Mouse (Mus musculus) brain, embryonic 14.5 days (tissue): ENCODE data around the gene Ube2f. TPM values are rescaled to one million over a fixed set of nuclear protein-coding genes. Genes with fewer than 3 reads are reported as not detected.

Experiments
- DNase-seq: peaks from one replicate; pipeline ENCODE4 v3.0.0-alpha.2; 2011; ENCODE audit warnings: low read depth
- CTCF ChIP-seq: fragments of 200-500 bp; IDR thresholded peaks from 2 replicates; pipeline ENCODE4 v1.5.1; 2012; ENCODE audit warnings: inconsistent platforms, mild to moderate bottlenecking, moderate library complexity, borderline replicate concordance; ENCODE audit not compliant: insufficient read depth, insufficient read length; ENCODE audit errors: extremely low read depth
- POLR2A ChIP-seq: fragments of 200-500 bp; IDR thresholded peaks from 2 replicates; pipeline ENCODE4 v1.6.1; 2012; ENCODE audit warnings: mild to moderate bottlenecking, inconsistent platforms, borderline replicate concordance; ENCODE audit not compliant: poor library complexity, insufficient read depth, insufficient read length, severe bottlenecking; ENCODE audit errors: extremely low read depth
- polyA plus RNA-seq: library from polyadenylated mRNA; depleted of rRNA; stranded (reverse); fragments of >200 nt; gene quantifications from 2 replicates; pipeline ENCODE4 v1.2.3, GENCODE M21; 2012

Ube2f gene
- polyA plus RNA-seq, 1 experiment: 45.8 TPM

DNA sequence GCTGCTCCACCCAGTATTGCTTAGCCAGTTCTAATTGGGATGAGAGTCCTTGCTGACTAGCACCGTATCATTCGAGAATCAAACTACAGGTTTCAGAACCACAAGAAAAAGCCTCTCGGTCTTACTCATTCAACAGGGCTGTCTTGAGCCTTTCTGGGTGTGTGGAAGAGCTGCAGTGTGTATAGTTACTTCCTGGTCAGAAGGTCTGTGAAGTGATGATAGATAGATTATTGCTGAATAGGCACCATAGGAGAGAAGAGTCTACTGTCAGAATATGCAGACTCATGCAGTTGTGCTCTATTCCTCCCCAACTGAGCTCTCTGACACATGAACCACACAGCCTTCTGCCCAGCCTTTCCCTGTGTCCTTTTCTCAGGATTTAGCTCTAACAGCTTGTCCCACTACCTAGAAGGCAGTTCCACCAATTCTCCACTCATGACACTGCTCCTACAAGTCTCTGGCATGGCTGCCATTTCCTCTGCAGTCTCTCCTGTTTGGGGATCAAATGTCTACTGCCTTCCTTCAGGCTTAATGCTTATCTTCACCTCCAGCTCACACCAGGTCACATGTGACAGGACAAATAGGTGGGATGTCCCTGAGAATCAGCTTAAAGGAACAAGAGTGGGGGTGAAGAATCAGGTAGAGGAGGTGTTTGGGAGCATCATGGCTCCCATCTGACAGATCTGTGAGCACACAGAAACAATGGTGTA lies 28.5 kb downstream of the Ube2f start:
- no peak for DNase-seq
- TF ChIP-seq POLR2A (no peak), CTCF (no peak)

- TF ChIP-seq POLR2A: no peak
- no peak for TF ChIP-seq CTCF
- DNase-seq: no peak
These were observed 29.0 kb downstream of the Ube2f start for GRCm38 (mm10) chr1:91279126-91279525.

GRCm38 (mm10) chr1:91282582-91282981 lies 32.5 kb downstream of the Ube2f start:
- no peak for DNase-seq
- TF ChIP-seq POLR2A (no peak), CTCF (no peak)

- TF ChIP-seq POLR2A (no peak), CTCF (no peak)
- no peak for DNase-seq
These were observed 39.3 kb downstream of the Ube2f start for GRCm38 (mm10) chr1:91289375-91289774.

DNA sequence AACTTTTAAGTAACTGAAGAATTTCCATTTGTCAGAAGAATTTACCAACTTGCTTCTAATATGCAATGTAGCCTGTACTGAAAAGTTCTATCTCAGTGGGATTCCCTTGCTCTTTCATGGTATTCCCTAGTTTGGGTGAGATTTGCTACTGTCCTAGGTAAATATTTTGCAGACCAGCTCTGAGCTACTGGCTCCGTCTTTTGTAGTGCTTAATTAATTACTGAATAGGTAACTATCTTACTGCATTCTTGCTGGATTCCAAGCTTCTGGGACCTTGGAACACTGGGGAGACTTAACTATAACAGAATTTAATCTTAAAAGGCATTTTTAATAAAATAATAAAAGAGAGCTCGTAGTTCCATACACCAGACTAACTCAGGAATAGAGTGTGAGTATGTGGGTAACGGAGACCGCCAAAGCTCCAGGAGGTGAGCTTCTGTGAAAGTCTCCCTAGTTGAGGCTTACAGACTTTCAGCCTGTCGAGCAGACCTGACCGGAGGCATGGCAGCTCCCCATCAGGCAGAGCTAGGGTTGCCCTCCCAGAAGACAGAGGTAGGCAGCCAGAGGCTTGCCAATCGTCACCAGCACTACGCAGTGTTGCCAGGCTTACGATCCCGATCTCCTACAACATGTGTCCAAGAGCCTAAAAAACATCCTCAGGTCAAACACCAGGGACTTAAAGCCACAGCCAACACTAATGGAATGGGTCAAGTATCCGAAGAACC lies 42.2 kb downstream of the Ube2f start:
- DNase-seq: no peak
- TF ChIP-seq CTCF (no peak), POLR2A (no peak)

GRCm38 (mm10) chr1:91295544-91295943 lies 45.4 kb downstream of the Ube2f start:
- no peak for TF ChIP-seq CTCF
- TF ChIP-seq POLR2A: no peak
- DNase-seq: no peak

DNA sequence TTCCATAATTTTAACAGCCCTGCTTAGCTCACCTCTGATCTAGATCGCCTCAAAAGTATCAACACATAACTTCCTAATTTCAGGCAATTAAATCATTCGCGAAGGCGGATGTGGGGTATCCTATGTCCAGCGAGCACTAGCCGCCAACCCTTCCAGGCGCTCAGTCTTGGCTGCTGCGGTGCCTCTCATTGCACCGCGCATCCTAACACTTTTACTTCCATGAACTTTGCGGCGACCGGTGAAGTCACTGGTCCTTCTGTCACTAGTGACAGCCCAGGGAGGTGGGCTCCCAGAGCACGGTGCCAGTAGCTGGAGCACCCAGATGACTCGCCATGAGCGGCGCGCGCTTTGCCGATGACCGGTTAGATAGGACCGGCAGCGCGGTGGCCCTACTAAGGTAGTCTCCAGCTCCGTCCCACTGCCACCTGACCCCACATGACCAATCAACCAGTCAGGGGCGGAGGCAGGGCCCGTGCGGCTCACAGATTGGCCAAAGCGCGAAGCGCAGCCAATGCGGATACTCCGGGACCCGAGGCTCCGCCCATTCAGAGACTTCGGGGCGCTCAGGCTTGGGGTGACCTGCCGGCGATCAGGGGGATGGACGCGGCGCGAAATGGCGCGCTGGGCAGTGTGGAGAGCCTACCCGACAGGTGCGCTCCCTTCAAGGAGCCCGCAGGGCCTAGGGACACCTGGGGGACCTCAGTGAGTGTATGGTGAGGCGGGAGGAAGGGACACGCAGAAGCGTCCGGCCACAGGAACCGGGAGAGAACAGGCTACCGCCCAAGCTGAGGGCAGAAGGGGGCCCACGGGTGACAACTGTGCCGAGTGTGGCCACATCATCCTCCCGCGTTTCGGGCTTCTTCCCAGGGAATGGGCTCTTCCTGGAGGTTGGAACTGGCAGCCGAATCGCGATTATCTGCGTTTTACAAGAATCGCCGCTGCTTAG lies 48.0 kb downstream of the Ube2f start, which contains the start of gene Scly:
Gene Scly (plus strand): TSS at position 540 of the 946 bp plus-strand sequence.
- TF ChIP-seq POLR2A: peak; percentile 27; the same call in 1 of the 2 replicates
- TF ChIP-seq CTCF: no peak
- DNase-seq: peak; percentile 96

- no peak for DNase-seq
- TF ChIP-seq POLR2A (no peak), CTCF (no peak)
These were observed 49.1 kb downstream of the Ube2f start for GRCm38 (mm10) chr1:91299026-91299706.

DNA sequence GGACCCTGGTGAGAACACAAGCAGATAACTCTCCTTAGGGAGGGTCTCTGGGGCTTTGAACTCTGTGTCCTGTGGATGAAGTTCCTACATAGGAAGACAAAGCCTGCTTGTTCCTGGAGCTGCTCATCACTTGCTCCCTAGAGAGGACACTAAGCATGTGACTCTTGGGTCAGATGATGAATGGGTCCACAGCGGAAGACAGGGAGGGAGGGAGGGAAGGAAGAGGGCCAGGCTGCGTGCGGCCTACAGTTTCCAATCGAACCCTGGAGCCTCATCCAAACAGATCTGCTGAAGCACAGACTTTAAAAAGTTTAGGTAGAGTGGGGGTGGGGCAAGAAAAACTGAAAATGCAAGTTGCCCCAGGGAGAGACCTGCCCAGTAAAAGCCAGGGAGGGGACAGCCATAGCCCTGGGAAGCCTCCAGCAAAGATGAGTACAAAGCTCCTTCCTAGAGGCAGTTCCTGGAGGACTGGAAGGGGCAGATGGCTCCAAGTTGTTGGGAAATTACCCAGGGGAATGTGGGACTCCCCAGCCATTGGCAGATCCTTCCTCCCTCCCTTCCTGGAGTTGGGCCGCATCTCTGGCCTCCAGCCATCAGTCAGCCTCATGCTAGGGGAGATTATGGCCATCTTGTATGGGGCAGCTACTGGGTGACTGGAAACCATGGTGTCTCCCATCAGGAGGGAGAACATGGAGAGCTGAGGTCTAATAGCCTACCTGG lies 49.8 kb downstream of the Ube2f start:
- no peak for DNase-seq
- TF ChIP-seq CTCF: no peak
- TF ChIP-seq POLR2A: no peak

GRCm38 (mm10) chr1:91301206-91301920 lies 51.3 kb downstream of the Ube2f start:
- no peak for TF ChIP-seq CTCF
- no peak for TF ChIP-seq POLR2A
- DNase-seq: no peak

DNA sequence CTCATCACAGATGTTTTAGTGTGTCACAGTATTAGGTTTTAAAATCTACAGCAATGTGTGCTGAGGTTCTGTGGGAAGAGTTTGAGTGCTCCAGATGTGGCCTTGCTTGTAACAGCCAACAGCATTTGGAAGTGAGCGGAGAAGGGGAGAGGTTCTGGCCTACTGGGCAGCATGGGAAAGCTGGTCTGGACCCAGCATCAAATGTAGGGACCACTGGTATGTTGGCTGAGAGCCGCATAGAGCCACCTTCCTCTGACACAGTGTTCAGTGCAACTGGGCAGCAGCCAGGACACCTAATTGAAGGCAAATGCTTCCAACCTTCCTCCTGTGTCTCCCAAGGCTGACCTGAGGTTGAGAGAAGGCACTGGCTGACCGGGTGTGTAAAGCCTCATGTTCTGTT lies 51.9 kb downstream of the Ube2f start:
- no peak for DNase-seq
- no peak for TF ChIP-seq POLR2A
- TF ChIP-seq CTCF: no peak
